Mouse (Mus musculus) right cerebral cortex, postnatal 25 days (tissue): ENCODE results near the gene Sgo2b.
A peak's percentile ranks its signal among the peaks of the same experiment; 100 is the strongest.
"Not testable (repeated sequence)": the region's sequence is repeated elsewhere in the genome, so short reads cannot be mapped to it uniquely, and the experiment has no call there.

Experiments used
- DNase-seq: peaks from one replicate; pipeline ENCODE4 v3.0.0; 2022

Sgo2b gene

DNA sequence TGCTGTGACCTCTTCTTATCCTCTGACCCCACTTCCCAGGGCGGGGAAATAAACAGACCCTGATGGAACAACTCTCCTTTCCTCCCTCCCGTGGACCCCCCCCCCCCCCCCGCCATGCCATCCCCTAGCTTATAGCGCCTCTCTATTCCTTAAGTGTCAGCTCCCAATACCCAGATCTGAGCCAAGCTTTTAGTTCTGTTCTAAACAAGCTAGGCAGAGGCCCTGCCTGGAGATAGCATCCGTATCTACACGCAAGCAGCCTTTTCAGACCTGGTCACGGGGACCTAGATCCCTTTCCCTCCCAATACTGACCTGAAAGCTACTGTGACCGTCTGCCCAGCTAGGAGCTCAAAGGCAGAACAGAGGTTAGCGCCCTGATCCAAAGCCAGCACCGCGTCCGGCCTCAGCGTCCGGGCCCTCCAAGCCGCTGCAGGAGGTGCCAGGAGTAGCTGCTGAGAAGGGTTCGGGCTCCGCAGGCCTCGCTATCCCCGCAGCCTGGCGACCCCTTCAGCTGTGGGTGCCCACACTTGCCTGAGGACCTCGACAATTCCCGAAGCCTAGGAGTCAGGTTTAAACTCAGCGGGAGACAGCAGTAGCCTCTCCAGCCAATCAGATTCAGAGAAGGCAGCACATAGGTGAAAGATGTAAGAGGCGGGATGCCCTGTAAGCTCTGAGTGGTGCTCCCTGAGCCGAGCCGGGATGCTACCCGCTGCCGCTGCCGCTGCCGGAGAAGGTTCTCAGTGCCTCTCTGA, at the start of gene Sgo2b:
TSS of gene Sgo2b (minus strand) at position 623 of the 752 bp plus-strand sequence.
- DNase-seq, result peak; percentile 3

DNA sequence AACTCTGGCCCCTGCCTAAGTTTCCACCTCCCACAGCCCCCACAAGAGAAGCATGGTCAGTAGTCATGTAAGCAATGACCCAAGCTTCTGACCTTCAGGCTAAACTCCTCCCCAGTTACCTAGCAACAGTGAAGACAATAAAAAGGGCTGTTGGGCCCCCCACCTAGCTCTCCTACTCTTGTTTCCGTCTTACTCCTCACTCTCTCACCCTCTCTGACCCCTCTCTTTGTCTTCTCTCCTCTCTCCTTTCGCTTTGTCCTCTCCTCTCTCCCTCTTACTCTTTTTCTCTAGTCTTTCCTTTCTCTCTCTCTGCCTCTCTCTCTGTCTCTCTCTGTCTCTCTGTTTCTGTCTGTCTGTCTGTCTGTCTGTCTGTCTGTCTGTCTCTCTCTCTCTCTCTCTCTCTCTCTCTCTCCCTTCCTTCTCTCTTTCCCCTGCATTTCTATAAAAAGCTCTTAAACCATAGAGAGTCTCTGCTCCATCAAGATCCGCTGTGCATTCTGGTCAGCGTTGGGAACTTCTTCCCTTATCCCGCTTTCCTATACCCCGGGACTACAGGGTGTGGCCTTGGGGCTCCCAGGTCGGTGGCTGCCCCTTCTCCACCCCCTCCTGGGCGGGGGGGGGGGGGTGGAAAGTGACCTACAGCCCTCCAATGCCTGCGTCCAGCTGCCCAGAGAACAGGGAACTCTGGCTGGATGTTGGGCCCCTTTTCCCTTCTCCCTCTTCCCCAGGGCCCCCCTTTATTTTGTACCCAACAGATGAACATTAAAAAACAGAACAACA, 18.8 kb upstream of the Sgo2b start:
- not testable (repeated sequence) for DNase-seq

DNA sequence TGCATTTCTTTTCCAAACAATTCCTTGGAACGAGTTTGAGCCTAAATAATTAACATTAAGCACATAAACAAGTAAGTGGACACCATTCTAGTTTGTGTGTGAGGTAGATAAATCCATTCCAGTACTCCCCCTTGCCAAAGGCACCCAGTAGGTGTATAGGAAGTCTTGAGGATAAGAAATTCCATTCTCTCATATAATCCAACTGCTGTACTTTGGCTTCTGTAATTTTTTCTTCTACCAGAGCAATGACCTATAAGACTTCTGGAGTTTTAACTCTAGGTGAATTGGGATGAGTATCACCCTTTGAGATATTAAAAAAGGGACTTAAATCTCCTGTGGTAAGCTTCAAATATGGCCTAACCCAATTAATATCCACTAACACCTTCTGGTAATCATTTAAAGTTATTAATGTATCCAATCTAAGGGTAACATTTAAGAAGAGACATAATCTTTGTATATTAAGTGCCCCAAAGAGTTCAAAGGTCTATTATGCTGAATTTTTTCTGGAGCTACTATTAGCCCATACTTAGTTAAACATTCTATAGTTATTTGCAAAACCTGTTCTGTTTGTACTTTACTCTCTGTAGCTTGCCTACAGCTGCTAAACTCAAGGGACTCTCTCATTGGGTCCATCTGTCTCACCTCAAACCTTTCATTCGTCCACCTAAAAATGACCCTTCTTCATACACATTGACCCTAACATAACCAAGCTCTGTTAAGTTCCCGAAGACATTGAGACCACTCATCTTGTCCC, 9.2 kb upstream of the Sgo2b start:
- no peak for DNase-seq

DNA sequence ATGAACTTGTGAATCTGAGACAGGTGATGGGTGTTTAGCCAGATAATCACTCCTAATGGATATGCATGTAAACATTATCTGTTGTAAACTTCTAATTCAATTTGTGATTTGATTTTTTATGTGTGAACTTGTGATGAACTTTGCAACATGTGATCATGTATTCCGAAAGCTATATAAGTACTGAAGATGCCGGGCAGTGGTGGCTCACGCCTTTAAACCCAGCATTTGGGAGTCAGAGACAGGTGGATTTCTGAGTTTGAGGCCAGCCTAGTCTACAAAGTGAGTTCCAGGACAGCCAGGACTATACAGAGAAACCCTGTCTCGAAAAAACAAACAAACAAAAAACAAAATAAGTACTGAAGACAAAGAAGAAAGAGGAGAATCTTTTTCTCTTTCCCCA, 1.8 kb upstream of the Sgo2b start:
- not testable (repeated sequence) for DNase-seq

DNA sequence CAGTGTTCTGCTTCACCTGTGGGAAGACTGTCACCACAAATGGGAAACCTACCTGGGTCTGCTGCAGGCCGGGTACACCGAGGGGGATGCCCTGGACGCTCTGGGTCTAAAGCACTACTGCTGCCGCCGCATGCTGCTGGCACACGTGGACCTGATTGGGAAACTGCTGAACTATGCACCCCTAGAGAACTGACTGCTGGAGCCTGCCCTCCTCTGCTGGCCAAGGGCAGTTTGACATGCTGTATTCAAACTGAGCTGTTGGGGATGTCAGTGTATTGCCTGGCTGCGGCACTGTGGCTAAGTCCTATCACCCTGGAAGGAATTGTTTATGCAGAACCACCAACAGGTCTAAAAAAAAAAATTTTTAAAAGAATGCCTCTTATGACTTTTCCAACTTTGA, 18.9 kb downstream of the Sgo2b start:
- DNase-seq, result no peak

DNA sequence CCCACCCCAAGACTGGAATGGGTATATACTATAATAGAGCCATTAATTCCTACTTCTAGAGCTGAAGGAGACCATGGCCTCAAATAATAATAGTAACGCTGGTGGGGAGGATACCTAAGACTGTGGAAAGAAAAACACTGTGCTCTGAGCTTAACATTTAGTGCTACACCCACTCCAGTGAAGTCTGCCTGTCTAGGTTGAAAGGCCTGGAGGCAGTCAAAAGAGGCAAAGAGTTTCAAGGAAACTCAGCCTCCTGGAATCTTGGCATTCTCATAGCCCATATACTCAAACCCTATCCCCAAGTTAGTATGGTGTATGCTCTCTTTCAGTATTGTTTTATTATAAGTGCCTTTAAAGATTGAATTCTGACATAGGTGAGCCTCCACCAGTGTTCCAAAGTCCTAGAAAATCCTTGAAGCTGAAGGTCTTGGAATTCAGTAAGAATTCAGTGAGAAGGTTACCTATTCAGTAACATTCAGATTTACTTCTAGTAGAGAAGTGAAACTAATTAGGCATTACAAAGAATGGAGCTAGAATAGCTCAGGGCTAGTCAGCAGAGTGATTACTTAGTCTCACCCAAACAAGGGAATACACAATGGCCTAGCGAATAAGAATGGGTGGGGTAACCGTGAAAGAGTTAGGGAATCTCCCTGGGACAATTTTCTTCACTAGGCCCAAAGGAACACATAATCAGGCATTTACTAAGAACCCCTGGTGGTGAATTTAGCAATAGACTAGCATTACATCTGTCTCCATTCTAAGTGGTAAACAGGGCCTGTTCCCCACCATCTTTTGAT, 22.5 kb downstream of the Sgo2b start:
- DNase-seq, result no peak

DNA sequence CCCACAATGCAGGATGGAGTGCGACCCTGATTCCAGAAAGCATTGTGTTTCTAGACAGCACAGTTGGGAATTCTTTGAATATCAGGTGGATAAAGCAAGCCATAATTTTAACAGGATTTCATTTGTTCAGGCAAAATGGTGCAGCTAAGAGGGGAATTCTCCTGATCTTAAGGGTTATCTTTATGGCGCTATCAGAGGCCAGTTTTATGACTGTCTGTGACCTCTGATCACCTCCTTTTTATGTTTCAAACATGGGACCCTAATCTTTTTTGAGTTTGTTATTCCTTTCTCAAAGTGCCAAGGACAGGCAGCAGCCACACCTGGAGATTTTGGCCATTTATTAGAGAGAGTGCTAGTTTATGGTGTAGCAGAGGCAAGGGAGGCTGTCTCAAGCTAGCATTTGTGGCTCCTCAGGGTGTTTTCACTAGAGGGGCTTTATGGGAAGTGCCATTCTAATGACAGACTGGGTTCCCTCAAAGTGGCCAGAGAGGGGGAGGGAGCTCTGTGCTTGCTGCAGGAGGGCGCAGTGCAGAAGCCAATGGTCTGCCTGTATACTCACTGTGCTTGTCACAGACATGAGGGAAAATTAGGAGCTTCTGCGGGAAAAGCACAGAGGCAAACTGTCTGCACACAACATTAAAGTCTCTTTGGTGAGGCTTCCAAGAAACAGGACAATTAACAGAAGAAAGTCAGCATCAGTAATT, 30.6 kb downstream of the Sgo2b start:
- no peak for DNase-seq

DNA sequence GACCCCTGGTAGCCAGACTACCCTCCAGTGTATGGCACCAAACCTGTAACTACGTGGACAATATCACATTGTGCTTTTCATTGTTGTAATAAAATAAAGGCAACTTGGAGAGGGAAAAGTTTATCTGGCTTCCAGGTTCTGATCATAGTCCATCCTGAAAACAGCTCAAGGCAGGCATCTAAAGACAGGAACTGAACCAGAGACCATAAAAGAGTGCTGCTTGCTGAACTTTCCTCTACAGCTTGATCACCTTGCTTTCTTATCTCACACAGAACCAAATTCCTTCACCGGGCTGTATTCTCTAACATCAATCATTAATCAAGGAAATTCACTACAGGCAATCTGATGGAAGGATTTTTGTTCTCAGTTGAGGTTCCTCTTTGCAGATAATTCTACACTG, 57.0 kb downstream of the Sgo2b start:
- DNase-seq, result no peak

DNA sequence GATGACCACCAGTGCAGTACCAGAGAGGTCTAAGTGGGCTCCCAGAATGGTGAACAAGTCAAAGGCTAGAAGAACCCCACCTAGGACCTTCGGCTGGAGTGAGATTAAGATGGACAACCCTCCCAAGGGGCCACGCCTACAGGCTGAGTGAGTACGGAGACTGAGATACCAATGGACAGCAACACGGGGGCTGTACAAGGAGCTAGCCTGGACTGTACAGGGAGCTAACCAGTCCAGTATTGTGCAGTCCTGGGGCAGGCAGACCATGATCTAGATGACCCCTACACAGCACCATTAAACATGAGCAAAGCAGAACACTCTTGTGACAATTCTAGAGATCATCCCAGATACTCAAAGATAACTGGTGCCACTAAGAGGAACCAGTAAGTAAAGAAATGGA, 73.7 kb downstream of the Sgo2b start:
- DNase-seq, result no peak

DNA sequence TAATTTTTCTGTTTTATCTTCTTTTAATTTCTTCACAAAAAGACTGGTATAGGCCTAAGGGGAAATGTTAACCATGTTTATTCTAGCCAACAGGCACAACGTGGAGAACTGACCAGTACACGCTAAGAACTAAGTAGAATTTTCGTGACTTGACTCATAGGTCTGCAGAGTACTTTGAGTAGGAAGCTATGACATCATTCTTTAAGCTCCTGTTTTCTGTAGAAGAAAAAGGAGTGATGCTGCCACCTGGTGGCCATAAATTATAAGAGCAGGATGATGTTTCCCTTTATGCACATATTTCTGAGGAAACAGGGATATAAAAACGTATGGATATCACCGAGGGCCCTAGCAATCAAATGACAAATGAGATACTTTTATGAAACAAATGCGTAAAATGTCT, 74.7 kb downstream of the Sgo2b start:
- DNase-seq, result peak; percentile 69

DNA sequence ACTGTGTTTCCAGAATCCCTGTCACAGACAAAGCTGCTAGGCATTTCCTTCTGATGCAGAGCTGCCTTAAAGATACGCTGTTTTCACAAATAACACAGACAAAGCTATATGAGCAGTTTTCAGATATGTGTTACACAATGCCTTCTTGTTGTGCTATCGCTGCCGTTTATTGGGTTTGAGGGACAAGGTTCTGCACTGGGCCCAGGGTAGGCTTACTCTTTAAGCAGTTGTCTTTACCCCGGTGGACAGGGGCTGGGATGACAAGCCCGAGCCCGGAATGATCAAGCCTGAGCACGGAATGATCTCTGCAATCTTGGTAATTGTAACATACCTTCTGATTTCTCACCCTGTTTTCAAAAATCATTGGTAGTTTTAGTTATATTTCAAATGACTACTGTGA, 75.1 kb downstream of the Sgo2b start:
- peak; percentile 5 for DNase-seq
